Mouse (Mus musculus): ENCODE results near the gene Mafk. TPM values are rescaled to one million over a fixed set of nuclear protein-coding genes. Genes with fewer than 3 reads are reported as not detected.

Mafk gene
- polyA plus RNA-seq, 2 experiments = 6.6 to 6.7 TPM

DNA sequence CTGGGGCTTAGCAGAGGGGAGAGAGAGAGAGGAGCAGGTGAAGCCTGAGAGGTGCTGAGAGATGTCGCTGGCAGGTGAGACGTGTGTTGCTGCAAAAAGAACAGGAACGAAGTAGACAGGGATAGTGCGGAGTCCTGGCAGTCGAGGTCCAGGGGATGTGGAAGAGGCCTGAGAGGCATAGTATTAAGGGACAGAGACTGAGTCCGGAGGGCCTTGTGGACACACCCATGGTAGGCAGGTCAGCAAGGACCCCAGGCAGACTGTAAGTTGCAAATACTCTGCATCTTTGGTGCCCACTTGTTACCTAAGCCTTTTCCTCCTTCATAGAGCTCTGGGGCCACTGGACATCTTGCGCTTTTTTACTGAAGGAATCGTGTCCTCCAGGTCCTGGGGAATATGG is 9.9 kb downstream of the Mafk start:
- Histone ChIP-seq H3K27ac (replicated peaks; ENCODE audit: low read depth, low read length) (no peak overlapping the region), H3K4me3 (replicated peaks; ENCODE audit: low read length) (no peak overlapping the region), H3K4me1 (ENCODE audit: control insufficient read depth, insufficient read depth, low read length) (peaks cover 36% of the 10 kb centered on the region), H3K27me3 (ENCODE audit: control insufficient read depth, insufficient read depth, low read length) (no peaks in the 10 kb centered on the region), H3K36me3 (ENCODE audit: control insufficient read depth, insufficient read depth, low read length) (peaks cover 17% of the 10 kb centered on the region), H3K9ac (ENCODE audit: low read depth, low read length, severe bottlenecking) (no peak overlapping the region), H3K9me3 (ENCODE audit: control insufficient read depth, low read length) (no peaks in the 10 kb centered on the region), H3K4me2 (replicated peaks; ENCODE audit: low read depth, low read length, severe bottlenecking) (no peak overlapping the region)
- DNase-seq (ENCODE audit: low spot score) (no peak), ATAC-seq (ENCODE audit: low FRiP score, low read depth) (no peak)
- no peak for TF ChIP-seq POLR2A (IDR thresholded peaks at IDR 0.05; ENCODE audit: borderline replicate concordance, extremely low read depth, insufficient read depth, insufficient read length)
- 94% methylated on average over 8 of the region's 8 CpGs for WGBS

DNA sequence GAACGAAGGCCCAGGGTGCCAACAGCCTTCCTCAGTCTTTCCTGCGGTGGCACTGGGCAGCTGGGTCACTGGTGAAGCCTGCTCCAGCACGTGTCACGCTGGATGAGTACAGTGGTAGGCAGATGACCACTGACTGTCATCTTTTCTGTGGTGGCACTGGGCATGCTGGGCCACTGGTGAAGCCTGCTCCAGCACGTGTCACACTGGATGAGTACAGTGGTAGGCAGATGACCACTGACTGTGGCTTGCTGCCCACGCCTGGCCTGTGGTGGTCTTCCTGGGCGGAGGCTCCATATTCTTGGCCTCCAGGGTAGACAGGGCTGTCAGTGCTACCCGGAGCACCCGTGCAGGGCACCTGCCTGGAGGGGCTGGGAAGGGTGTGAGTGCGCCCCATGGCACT is 10.6 kb downstream of the Mafk start:
- Histone ChIP-seq H3K27ac (replicated peaks; ENCODE audit: low read depth, low read length) (no peak overlapping the region), H3K4me2 (replicated peaks; ENCODE audit: low read depth, low read length, severe bottlenecking) (no peak overlapping the region), H3K9me3 (ENCODE audit: control insufficient read depth, low read length) (no peaks in the 10 kb centered on the region), H3K9ac (ENCODE audit: low read depth, low read length, severe bottlenecking) (no peak overlapping the region), H3K4me3 (replicated peaks; ENCODE audit: low read length) (no peak overlapping the region), H3K36me3 (ENCODE audit: control insufficient read depth, insufficient read depth, low read length) (peaks cover 17% of the 10 kb centered on the region), H3K27me3 (ENCODE audit: control insufficient read depth, insufficient read depth, low read length) (no peaks in the 10 kb centered on the region), H3K4me1 (ENCODE audit: control insufficient read depth, insufficient read depth, low read length) (peaks cover 30% of the 10 kb centered on the region)
- TF ChIP-seq POLR2A (IDR thresholded peaks at IDR 0.05; ENCODE audit: borderline replicate concordance, extremely low read depth, insufficient read depth, insufficient read length) = no peak
- no peak for ATAC-seq (ENCODE audit: low FRiP score, low read depth)
- no peak for DNase-seq (ENCODE audit: low spot score)
- WGBS = 91% methylated on average over 10 of the region's 10 CpGs

- TF ChIP-seq POLR2A (IDR thresholded peaks at IDR 0.05; ENCODE audit: borderline replicate concordance, extremely low read depth, insufficient read depth, insufficient read length) = no peak
- Histone ChIP-seq H3K27ac (replicated peaks; ENCODE audit: low read depth, low read length) (no peak overlapping the region), H3K36me3 (ENCODE audit: control insufficient read depth, insufficient read depth, low read length) (peaks cover 17% of the 10 kb centered on the region), H3K27me3 (ENCODE audit: control insufficient read depth, insufficient read depth, low read length) (no peaks in the 10 kb centered on the region), H3K4me3 (replicated peaks; ENCODE audit: low read length) (no peak overlapping the region), H3K9me3 (ENCODE audit: control insufficient read depth, low read length) (no peaks in the 10 kb centered on the region), H3K4me2 (replicated peaks; ENCODE audit: low read depth, low read length, severe bottlenecking) (no peak overlapping the region), H3K4me1 (ENCODE audit: control insufficient read depth, insufficient read depth, low read length) (peaks cover 18% of the 10 kb centered on the region), H3K9ac (ENCODE audit: low read depth, low read length, severe bottlenecking) (no peak overlapping the region)
- DNase-seq (ENCODE audit: low spot score) (no peak), ATAC-seq (ENCODE audit: low FRiP score, low read depth) (no peak)
- 65% methylated on average over 8 of the region's 8 CpGs for WGBS
Measured at GRCm38 (mm10) chr5:139803165-139803564, 11.9 kb downstream of the Mafk start.

GRCm38 (mm10) chr5:139803601-139804102 is 12.3 kb downstream of the Mafk start:
- H3K27ac ChIP-seq (replicated peaks; ENCODE audit: low read depth, low read length) = no peak overlapping the region
- no peaks in the 10 kb centered on the region for H3K27me3 ChIP-seq (ENCODE audit: control insufficient read depth, insufficient read depth, low read length)
- peaks cover 13% of the 10 kb centered on the region for H3K4me1 ChIP-seq (ENCODE audit: control insufficient read depth, insufficient read depth, low read length)
- H3K36me3 ChIP-seq (ENCODE audit: control insufficient read depth, insufficient read depth, low read length) = peaks cover 17% of the 10 kb centered on the region
- DNase-seq (ENCODE audit: low spot score) (peak; percentile 54), ATAC-seq (ENCODE audit: low FRiP score, low read depth) (peak; percentile 54; the same call in 1 of the 2 replicates)
- no peak overlapping the region for H3K9ac ChIP-seq (ENCODE audit: low read depth, low read length, severe bottlenecking)
- 9% methylated on average over 12 of the region's 12 CpGs for WGBS
- H3K4me3 ChIP-seq (replicated peaks; ENCODE audit: low read length) = no peak overlapping the region
- H3K9me3 ChIP-seq (ENCODE audit: control insufficient read depth, low read length) = no peaks in the 10 kb centered on the region
- no peak for TF ChIP-seq POLR2A (IDR thresholded peaks at IDR 0.05; ENCODE audit: borderline replicate concordance, extremely low read depth, insufficient read depth, insufficient read length)
- no peak overlapping the region; the same call in 1 of the 2 replicates for H3K4me2 ChIP-seq (replicated peaks; ENCODE audit: low read depth, low read length, severe bottlenecking)

DNA sequence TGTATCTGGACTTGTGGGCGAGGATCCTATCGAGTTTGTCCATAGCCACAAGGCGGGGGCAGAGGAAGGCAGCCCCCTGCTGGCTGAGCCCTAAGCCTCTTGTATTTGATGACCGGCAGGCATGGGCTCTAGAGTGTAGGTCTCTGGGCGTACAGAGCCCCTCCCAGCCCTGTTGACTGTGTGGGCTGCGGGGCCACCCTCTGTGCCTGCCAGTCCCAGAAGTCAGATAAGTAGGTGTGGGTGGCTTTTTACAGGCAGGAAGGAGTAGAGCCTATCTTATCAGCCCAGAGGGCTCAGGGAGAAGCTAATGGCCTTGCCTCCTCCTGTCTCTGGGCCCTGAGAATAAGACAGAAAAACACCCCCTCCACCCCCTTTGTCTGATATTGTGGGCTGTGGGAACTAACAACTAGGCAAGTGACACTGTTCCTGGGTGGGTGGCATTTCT is 12.8 kb downstream of the Mafk start:
- ATAC-seq (ENCODE audit: low FRiP score, low read depth) = no peak
- no peak overlapping the region for H3K27ac ChIP-seq (replicated peaks; ENCODE audit: low read depth, low read length)

More for the DNA sequence above, 12.8 kb downstream of the Mafk start:
- H3K9me3 ChIP-seq (ENCODE audit: control insufficient read depth, low read length) = no peaks in the 10 kb centered on the region
- H3K4me1 ChIP-seq (ENCODE audit: control insufficient read depth, insufficient read depth, low read length) = peaks cover 12% of the 10 kb centered on the region
- 28% methylated on average over 6 of the region's 6 CpGs for WGBS
- no peak for TF ChIP-seq POLR2A (IDR thresholded peaks at IDR 0.05; ENCODE audit: borderline replicate concordance, extremely low read depth, insufficient read depth, insufficient read length)
- H3K4me3 ChIP-seq (replicated peaks; ENCODE audit: low read length) = no peak overlapping the region
- H3K36me3 ChIP-seq (ENCODE audit: control insufficient read depth, insufficient read depth, low read length) = peaks cover 17% of the 10 kb centered on the region
- H3K9ac ChIP-seq (ENCODE audit: low read depth, low read length, severe bottlenecking) = no peak overlapping the region
- no peak overlapping the region; the same call in 1 of the 2 replicates for H3K4me2 ChIP-seq (replicated peaks; ENCODE audit: low read depth, low read length, severe bottlenecking)
- no peak for DNase-seq (ENCODE audit: low spot score)
- no peaks in the 10 kb centered on the region for H3K27me3 ChIP-seq (ENCODE audit: control insufficient read depth, insufficient read depth, low read length)
